Mouse (Mus musculus) ovary, adult 18-20 months (tissue): Measurements from ENCODE around the gene Vmn2r68.

ENCODE experiments used
- DNase-seq: peaks from one replicate; pipeline ENCODE4 v3.0.0; 2022; ENCODE audit warnings: low spot score, mixed read lengths

The Vmn2r68 gene

DNA sequence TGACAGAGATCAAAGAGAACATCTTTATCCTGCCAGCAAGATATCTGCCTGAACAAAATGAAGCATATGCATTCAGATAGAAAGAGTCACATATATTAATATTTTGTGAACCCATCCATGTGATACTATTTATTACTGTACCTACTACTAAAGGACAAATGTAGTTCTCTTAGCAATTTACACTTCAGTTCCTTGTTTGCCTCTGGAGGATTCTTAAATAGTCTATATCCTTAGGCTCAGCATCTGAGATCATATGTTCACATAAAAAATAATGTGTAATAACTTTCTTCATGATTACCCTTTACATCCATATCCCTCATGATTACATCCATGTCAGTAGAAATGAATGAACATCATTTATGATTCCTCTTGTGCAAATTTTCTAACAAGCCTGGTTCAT is at the start of gene Vmn2r68:
TSS of gene Vmn2r68 (minus strand) at position 101 of the 400 bp plus-strand sequence.
- DNase-seq: no peak
